Mouse (Mus musculus): ENCODE measurements around the gene Itpr2.

DNA sequence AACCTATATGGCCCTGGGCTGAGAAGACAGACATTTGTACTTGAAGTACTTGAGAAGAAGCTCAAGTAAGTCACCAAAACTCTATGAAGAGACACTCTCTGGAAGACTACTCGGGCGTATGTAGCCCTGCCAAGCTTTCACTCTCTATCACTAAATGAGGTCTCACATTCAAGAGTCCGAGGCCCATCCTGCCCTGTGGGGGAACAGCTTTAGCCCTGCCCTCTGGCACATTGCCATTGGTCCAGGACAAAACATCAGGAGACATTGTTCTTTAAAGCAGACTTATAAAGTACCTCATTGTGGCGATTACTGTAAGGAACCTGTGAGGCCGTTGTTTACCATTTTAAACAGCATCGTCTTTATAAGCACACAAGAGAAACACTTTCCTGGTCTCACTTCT lies 77.7 kb downstream of the Itpr2 start:
- no peak for TF ChIP-seq MAX (IDR thresholded peaks at IDR 0.05)
- TF ChIP-seq CTCF (IDR thresholded peaks at IDR 0.05; ENCODE audit: control insufficient read depth, insufficient read depth, insufficient read length) = no peak
- no peak for TF ChIP-seq FOSL1 (IDR thresholded peaks at IDR 0.05; ENCODE audit: insufficient read depth, low read length, poor library complexity, severe bottlenecking)
- no peak for TF ChIP-seq CEBPB (IDR thresholded peaks at IDR 0.05; ENCODE audit: low read depth)
- no peak for TF ChIP-seq USF1 (IDR thresholded peaks at IDR 0.05; ENCODE audit: low read depth)
- no peak for TF ChIP-seq MYOG (IDR thresholded peaks at IDR 0.05; ENCODE audit: control insufficient read depth, extremely low read depth, insufficient read length)

Data from C2C12 (cell line).